Mouse (Mus musculus): ENCODE data around the gene Morc3.

DNA sequence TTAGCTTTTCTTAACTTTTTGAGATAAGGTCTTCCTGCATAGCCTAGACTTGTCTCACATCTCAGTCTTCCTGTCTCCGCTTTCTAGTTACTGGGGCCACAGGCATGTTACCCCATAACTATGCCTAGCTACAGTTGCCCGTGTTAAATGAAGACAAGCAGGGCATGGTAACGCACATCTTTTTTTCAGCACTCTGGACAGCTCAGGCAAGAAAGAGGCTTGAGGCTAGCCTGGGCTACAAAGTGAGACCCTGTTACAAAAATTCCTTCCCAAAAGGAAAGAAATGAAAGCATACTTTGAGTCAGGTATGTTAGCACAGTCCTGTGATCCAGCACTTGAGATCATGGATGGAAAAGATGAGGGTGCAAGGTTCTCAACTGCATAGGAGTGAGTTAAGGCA is 18.6 kb downstream of the Morc3 start:
- TF ChIP-seq POLR2A (IDR thresholded peaks at IDR 0.05; ENCODE audit: borderline replicate concordance, insufficient read depth, low read length), result no peak
- no peak for TF ChIP-seq CTCF (IDR thresholded peaks at IDR 0.05; ENCODE audit: borderline replicate concordance, insufficient read depth, low read depth, low read length)

Data from cerebellum, adult 2 months (tissue).